Mouse (Mus musculus): Measurements from ENCODE around the gene Jph4.

Gene Jph4

DNA sequence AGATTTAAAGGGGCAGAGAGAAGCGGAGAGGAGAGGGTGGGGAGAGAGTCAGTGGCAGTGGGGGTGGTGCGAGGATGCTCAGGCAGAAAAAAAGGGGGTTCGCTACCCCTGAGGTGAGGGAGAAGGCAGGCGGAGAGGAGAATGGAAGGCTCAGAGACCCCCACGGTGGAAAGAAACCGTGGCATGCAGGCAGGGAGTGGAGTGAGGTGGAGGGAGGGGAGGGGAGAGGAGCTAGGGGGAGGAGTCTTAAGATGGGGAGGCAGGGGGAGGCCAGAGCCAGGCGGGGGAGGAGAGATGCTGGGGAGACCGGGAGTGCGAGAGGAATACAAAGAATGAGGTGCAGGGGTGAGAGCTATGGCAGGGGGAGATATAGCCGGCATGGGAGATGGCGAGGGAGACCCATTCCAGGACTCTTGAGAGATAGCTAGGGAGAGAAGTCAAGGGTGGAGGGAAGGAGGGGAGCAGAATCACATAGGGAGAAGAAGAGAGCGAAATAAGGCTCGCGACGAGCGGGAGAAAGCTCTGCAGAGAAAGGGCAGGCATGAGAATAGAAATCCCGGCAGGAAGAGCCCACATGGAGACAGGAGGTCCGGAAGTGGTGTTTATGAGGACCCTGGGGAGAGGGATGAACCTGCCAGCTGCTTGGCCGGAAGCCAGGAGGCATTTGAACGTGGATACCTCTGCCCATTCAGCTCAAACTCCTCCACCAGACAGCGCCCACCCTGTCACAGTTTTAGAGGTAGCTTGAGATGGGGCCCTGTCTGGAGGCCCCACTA lies at the start of gene Jph4:
Gene Jph4, minus strand, starts transcription at position 511 of the 776 bp plus-strand sequence.
- DNase-seq (ENCODE audit: low spot score in 2 of 2) = peak; percentile 61 to 68

DNA sequence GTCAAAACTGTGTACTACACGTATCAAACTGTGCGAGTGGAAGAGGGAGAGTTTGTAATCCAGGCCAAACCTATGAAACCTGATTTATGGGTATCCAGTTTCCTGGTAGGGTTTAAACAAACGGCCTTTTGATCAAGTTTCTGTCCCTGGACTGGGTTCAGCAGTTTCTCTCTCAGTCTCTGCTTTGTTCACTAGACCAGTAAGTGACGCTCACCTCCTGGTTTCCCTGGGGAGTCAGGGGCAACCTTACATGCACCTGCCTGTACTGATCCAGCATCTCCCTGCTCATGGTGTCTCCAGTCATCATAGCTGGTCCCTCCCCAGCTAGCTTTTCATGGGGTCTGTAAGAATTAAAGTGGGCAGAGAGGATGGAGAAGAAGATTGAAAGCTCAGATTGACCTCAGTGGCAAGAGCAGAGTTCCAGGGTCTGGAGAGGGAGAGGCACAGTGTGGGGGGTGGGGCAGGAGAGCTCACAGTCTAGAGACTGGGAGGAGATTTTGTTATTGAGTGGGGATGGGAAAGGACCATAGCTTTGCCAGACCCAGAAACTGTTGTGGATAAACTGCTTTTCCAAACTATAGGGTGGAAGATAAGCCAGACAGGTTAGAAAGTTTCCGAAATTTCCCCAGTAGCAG lies 47.6 kb upstream of the Jph4 start:
- no peak for DNase-seq (ENCODE audit: low spot score in 2 of 2)

DNA sequence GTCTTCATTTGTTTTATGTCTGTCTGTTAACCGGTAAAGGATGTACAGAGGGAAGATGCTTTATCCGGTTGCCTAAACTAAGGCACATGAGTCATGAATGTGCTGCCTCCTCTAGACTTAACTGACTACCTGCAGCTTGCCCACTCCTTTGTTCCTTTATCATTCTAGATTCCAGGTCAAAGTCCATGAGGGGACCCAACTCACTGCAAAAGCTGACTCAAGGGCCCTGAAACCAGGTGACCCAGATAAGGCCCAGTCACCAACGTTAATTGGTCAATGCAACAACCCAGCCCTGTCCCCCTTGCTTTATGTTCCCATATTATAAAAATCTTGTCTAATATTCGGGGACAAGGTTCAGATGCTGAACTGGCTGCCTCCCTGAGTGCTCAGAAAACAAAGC lies 45.4 kb upstream of the Jph4 start:
- DNase-seq (ENCODE audit: low spot score in 2 of 2) = no peak

DNA sequence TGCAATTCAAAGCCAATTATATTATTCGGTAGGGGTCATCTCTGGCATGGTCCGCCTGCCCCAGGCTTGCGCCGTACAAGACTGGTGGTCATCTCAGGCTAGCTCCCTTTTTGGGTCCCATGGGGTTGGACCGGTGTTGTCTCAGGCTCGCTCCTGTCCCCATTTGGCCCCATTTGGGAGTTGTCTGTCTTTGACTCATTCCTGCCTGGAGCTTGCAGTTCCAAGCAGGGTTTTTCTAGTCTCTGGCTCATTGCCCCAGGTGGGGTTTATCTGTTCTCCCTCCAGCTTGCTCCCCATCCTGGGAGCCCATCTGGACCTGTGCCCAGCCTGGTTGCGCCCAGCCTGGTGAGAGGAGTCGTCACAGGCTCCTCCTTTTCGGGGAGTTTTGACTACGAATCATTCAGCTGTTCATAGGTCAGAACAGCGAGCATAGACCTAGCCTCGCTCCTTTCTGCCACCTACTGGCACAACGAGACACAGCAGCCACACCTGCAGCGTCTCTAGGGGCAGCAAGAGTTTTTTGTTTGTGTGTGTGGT lies 44.4 kb upstream of the Jph4 start:
- DNase-seq (ENCODE audit: low spot score in 2 of 2) = peak; percentile 58 to 71

DNA sequence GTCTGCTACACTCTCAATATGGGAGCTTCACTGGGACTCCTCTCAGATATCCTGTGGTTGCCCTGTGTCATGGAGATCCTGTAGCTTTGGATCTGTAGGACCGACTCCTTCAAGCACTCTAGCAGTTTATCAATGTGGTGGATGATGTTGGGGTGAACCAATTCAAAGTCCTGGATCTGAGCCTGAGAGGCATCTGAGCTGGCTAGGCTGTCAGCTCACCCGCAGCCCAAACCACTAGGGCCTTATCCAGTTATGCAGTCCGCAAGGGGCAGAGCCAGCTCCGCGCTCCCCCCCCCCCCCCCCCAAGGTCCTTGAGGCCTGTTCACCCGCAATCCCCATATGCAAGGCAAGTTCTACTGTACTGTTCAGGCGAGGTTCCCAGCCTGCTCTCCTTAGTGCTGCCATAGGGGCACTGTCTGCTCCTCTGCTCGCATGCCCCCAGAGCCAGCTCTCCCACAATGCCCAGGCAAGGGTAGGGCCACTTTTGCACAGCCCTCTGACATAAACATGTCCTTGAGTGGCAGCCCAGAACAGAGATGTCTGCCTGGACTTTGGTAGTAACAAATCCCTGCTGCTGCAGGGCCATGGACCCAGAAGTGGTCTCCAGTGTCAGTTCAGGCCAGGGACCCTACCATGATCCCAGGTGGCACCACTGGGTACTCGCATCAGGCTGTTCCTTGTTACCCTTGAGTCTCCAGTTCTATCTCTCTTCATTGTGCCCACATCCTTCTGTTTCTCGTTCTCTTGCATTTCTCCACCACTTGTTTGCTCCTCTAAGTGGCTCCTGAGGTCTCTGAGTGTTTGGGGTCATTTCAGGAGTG lies 43.7 kb upstream of the Jph4 start:
- no peak for DNase-seq (ENCODE audit: low spot score in 2 of 2)

DNA sequence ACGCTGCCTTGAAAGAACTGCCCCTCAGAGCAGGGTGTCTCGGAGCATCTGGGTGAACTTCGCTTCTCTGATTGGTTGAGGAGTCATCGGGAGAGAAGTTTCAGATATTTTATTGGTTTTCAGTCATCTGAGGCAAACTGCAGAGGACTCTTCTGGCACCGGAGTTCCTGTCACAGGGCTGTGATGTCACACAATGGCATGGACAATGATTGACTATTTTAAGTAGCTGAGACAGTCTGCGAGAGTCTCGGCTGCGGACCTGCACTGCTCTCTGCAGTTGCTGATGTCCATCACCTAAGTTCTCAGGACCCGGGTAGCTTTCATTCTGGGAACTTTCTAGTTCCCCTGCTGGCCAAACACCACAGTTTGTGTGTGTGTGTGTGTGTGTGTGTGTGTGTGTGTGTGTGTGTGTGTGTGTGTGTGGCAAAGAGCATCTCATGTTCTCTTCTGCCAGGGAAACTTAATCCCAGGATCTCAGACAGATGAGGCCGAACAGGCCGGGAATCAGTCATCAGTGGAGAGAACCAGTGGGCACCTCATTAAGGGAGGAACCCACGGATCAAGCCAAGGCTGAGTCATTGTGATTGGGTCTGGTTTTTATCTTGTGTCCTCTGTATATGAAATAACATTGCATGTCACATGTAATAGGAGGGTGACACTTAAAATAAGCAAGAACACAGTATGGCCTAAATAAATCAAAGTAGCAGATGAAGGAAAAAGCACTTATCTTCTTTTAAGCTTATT lies 40.8 kb upstream of the Jph4 start:
- no peak for DNase-seq (ENCODE audit: low spot score in 2 of 2)

DNA sequence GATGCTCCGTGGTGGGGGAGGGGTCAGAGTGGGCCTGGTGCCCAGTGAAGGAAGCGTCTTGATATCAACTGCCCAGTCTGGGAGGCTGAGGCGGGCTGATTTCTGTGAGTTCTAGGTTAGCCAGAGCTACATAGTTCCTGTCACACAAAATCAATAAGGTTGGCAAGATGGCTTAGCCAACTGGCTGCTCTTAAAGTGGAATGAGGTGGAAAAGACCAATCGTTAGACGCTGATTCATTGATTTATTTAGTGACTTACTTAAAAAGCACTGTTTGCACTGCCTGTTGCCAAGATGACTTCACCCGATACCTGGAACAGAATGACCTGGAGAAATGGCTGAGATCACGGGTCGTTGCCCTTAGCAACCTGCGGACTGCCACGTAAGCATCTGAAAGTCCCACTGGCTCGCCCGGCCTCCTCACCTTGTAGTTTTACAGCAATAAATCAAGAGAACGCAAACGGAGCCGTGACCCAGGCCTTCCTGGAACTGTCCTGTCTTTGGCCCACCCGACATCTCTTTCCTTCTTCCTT lies 36.3 kb upstream of the Jph4 start:
- no peak for DNase-seq (ENCODE audit: low spot score in 2 of 2)

DNA sequence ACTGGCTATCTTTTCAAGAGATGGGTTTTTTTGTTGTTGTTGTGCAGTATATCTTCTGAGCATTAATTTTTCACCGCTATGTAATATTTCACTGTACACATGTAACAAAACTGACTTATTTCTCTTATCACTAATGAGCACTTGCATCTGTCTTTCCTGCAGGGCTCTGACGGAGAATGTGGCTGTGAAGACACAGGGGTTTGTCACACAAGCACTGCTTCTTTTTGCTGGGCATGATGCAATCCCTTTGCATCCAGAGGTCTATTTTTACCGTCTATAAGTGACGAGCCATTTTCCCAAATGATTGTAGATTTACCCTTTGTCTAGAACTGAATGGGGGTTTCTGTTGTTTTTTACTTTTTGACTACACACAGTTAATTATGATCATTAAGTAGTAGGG lies 35.4 kb upstream of the Jph4 start:
- DNase-seq (ENCODE audit: low spot score in 2 of 2) = no peak

DNA sequence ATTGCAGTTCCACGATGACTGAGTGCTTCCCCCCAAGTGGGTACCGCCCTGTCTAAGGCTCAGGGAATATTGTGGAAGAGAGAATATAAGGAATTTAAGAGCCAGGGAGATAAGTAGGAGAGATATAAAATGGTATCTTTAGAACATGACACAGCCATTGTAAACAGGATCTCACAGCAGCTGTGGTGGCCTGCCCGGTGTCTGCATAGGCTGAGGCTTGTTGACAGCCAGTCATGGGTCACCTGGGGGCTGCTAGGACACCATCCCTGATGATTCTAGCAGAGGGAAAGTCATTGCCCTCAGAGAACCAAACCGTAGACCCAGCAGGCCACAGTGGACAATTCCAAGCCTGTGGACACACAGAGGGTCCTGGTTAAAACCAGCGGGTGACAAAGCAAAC lies 34.2 kb upstream of the Jph4 start:
- no peak for DNase-seq (ENCODE audit: low spot score in 2 of 2)

DNA sequence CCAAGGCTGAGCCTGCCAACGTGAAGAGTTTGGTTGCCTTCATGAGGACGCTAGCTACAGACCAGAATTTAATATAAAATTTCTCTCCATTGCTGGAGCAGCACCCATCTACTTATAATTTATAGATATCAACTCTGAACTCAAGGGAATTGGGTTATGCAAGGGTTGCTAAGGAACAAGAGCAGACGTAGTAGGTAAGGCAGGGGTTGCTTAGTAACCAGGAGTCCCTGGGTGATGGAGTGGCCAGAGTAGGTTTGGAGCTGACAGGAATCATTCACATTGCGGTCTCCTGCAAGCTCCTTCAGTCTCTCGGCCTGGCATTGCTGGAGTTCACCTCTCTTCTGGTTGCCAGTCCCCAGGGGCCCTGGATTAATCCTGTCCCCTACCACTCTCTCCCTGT lies 32.3 kb upstream of the Jph4 start:
- no peak for DNase-seq (ENCODE audit: low spot score in 2 of 2)

DNA sequence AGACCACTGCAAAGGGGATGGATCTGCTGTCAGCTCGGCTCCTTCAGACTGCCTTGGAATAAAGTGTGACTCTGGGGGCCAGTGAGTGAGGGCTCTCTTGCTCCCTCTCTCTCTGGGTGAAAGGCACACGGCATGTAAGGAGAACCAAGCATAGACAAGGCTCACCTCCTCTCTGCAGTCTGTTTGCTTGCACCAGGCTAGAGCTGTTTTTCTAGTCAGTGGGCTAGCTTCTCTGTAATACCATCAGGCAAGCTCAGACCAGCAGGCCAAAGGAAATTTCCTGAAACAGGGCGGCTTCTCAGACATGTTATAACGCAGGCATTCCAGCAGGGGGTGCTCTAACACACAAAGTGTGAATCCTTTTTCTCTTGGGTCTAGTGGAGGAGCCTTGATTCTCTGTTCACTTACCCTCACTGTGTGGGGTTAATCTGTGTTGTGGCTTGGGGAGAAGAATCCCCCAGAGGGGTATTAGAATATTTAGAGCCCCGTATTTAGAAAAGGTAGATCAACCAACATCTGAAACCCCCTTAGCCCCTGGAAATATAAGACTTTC lies 31.7 kb upstream of the Jph4 start:
- peak; percentile 32 to 64 for DNase-seq (ENCODE audit: low spot score in 2 of 2)

DNA sequence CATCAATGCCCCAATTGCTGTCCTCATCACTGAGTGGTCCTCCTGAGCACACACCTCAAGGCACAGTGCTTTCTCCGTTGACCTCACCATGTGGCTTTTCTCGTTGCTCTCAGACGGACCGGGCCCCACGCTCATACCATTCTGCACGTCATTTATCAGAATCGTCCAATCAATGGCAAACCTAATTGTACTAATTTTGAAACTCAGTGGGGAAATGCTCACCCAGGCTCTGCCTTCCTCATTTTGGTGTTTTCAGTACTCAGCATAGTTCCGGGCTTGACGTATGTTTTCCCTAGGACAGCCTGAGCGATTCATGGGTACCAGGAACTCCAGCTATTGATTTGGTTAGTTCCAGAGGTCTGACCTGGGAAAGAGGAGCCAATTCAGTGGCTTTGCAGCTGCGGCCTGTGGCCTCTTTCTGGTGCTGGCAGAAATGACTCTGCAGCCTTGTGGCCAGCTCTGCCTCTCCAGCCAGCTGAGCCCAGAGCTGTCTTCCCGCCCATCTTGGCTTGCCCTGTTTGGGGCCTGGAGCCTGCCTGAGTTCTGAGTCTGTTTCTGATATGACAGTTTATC lies 30.2 kb upstream of the Jph4 start:
- DNase-seq (ENCODE audit: low spot score in 2 of 2) = no peak

DNA sequence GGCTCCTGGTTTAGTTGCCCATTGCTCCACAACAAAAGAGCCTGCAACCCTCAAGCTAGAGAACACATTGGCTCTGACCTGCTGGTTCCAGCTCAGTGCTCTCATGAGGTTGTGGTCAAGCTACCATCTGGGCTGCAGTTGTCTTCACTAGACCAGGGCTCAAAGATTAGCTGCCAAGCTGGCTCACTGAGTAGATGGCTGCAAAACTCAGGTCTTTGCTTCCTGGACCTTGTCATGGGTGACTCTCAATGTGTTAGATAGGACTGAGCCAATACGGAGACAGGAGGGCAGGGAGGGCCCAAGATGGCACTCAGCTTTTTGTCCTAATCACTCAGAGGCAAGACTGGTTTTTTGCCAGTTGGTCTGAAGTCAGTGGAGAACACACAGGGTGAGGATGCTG lies 29.6 kb upstream of the Jph4 start:
- DNase-seq (ENCODE audit: low spot score in 2 of 2) = no peak

DNA sequence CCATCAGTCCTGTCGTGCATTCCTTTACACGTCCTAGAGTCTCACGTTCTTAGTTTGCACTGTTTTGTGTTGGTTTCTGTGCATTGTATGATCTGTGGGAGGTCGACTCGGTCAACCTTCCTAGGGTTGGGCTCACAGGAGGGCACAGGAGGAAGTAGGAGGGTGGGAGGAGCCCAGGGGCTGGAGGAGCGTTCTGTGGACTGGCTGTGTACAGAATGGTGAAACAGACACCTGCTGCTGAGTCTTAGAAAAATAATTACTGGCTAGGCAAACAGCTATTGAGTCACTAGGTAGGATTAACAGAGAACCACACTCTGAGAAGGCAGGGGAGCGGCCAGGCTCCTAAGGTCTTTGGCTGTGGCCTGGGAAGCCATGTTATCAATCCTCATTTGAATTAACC lies 22.6 kb upstream of the Jph4 start:
- no peak for DNase-seq (ENCODE audit: low spot score in 2 of 2)

DNA sequence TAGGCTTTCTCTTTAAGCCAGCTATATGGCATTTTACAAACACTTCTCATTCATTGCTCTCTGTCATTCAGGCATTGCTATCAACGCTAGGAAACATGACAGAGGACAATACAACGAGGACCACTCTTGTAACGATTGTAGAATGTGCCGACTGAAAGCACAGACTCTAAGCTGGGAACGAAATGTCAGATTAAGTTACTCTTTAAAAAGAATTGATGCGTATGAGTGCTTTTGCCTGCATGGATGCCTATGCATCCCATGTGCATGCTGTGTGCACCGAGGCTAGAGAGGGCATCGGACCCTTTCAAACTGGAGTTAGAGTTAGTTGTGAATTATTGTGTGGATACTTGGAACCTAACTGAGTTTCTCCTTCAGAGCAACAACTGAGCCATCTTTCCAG lies 18.9 kb upstream of the Jph4 start:
- DNase-seq (ENCODE audit: low spot score in 2 of 2) = no peak

DNA sequence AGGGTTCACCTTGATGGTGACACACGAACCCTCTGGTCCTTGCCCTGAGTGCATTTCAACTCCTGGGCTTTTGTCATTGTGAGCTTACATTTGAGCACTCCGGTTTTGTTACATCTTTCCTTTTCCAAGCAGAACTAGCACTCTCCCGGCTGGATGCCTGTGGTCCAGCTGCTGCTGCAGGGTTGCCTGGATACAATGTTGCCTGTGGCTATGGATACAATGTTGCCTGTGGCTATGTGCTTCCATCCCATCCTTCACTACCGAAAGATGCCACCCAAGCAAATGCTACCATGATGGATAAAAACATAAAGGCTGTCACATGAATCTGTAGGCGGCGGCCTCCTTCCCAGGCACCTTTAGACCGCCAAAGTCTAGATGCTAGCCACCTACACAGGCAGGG lies 9.8 kb upstream of the Jph4 start:
- peak in 1 of 2 experiments; percentile 16 for DNase-seq (ENCODE audit: low spot score in 2 of 2)

DNA sequence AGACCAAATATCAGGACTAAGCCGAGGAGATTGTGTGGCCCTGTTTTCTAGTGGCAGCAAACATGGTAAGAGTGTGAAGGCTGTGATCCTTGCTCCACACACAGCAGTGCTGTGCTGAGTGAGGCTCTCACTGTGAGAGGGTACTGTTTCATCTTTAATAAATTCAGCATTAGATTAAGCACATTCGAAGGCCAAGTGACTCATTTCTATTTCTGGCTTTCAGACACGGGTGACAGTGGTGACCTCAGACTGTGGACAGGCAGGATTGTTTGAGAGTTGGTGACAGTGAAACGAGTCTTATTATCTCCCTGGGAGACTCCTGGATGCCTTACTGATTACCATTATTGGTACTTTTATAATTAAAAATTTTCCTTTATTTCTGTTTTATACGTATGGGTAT lies 9.0 kb upstream of the Jph4 start:
- DNase-seq (ENCODE audit: low spot score in 2 of 2) = no peak

DNA sequence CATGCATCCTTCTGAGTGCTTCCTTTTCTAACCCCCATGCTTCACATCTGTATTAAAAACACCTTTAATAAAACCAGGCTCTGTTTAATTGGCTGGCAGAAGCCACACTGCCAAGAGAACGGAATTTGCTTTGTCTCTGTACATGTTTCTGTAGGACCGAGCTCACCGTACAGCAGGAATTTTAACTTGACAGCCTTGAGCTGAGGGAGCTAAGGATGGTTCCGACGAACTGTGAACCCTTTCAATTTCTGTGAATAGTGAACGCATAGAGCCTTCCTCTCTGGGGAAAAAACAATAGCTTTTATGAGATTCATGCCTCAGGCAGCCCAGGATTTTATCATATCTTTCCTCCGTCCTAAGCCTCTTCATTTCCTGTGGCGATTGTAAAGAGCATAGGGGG lies 5.6 kb upstream of the Jph4 start:
- DNase-seq (ENCODE audit: low spot score in 2 of 2) = no peak

DNA sequence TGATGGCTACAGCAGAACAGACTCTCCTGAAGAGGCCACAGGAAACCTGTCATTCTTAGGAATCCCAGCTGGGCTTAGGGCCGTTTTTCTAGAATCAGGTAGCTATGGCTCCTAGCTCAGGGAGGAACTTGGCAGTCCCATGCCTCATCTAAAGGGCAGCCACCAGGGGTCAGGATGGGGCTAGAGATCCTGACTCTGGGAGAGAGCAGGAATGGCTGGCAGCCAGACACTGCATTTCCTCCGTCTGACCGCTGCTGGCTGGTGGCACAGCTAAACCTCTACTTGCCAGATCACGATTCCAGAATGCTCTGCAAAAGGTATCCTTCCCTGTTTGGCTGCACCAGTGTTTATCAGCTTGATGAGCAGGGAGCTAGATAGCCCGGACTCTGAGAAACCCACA lies 5.2 kb upstream of the Jph4 start:
- peak in 1 of 2 experiments; percentile 51 for DNase-seq (ENCODE audit: low spot score in 2 of 2)

DNA sequence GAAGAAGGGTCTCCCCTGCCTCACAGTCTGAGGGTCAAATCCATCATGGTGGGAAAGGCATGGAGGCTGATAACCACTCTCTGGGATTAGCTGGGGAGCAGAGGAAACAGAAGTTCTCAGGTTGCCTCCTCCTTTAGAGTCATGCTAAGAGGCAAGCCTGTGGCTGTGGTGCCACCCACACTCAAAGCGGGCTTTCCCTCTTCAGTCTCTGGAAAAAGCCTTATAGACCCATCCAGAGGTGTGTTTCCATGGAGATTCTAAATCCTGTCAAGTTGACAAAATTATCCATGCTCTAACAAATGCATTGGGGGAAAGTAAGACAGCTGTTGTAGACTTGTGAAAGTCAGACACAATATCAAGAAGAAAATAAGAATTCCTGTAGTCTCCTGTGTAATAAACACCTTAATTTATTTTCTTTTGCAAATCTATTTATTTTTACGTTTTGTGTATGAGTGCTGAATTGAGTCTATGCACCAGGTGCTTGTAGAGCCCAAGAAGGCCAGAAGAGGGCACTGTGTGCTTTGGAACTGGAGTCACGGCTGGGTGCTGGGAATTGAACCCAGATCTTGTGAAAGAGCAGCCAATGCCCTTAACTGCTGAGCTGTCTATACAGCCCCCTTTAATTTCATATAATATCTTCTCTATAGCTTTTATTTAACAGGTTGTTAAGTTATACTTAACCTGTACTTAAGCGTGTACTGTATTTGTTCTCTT lies 2.8 kb upstream of the Jph4 start:
- no peak for DNase-seq (ENCODE audit: low spot score in 2 of 2)

Data from frontal cortex, postnatal 14 days (tissue).